8 mouse cellular contexts compared by ENCODE assay signal in genomic region chr9:44965126-44965832, GRCm38 (mm10). TPM values are rescaled to one million over a fixed set of nuclear protein-coding genes. Genes with fewer than 3 reads are reported as not detected.
A peak's percentile ranks its signal among the peaks of the same experiment; 100 is the strongest.
DNase-seq lines count a peak whose midpoint lies in the region; ATAC-seq lines count a peak whose summit lies in the region.

Gene Ube4a, minus strand, starts transcription at chr9:44965600.

- peak within 1 kb of the TSS; percentile 90 for H3K9ac ChIP-seq in heart, embryonic 14.5 days (ENCODE audit: low read length)
- H3K9ac ChIP-seq in liver, embryonic 13.5 days: peak within 1 kb of the TSS; percentile 85
- peak within 1 kb of the TSS; percentile 79 for H3K9ac ChIP-seq in stomach, embryonic 16.5 days (ENCODE audit: low read length)

- H3K4me2 ChIP-seq in heart, embryonic 14.5 days (ENCODE audit: low read length): peak within 1 kb of the TSS; percentile 92
- H3K4me2 ChIP-seq in liver, embryonic 13.5 days: peak within 1 kb of the TSS; percentile 82
- peak within 1 kb of the TSS; percentile 98 for H3K4me2 ChIP-seq in stomach, embryonic 16.5 days (ENCODE audit: low read depth, low read length)

- DNase-seq in c-Kit-negative CD71-positive TER-119-positive erythroid progenitor cells, embryonic 14.5 days (ENCODE audit: low read depth, low spot score): peak; percentile 99
- DNase-seq in fibroblast of lung, adult 2 months (ENCODE audit: low read depth): peak; percentile 98
- DNase-seq in kidney, postnatal 14 days: peak; percentile 99
- DNase-seq in liver, embryonic 13.5 days: peak; percentile 96
- peak; percentile 100 for DNase-seq in neural tube, embryonic 10.5 days (ENCODE audit: extremely low spot score, low spot score)

- H3K27me3 ChIP-seq in heart, embryonic 14.5 days (ENCODE audit: control insufficient read depth, insufficient read depth, low read length): no peaks in the 10 kb centered on the region
- H3K27me3 ChIP-seq in liver, embryonic 13.5 days: peaks cover 3% of the 10 kb centered on the region
- no peaks in the 10 kb centered on the region for H3K27me3 ChIP-seq in stomach, embryonic 16.5 days (ENCODE audit: control insufficient read depth, insufficient read depth, low read length)

- H3K4me1 ChIP-seq in heart, embryonic 14.5 days (ENCODE audit: control insufficient read depth in 2 of 2, insufficient read depth in 2 of 2, low read length in 2 of 2): peaks cover 0 to 10% of the 10 kb centered on the region in 2 experiments; a peak in 1 of 4 replicates
- peaks cover 25% of the 10 kb centered on the region for H3K4me1 ChIP-seq in liver, embryonic 13.5 days (replicated peaks)
- H3K4me1 ChIP-seq in stomach, embryonic 16.5 days (ENCODE audit: control insufficient read depth, insufficient read depth, low read length): peaks cover 10% of the 10 kb centered on the region

- peak within 1 kb of the TSS; percentile 67 to 95 for H3K4me3 ChIP-seq in heart, embryonic 14.5 days (ENCODE audit: control insufficient read depth in 1 of 2, insufficient read depth in 1 of 2, low read depth in 1 of 2, low read length in 2 of 2)
- H3K4me3 ChIP-seq in liver, embryonic 13.5 days (replicated peaks): peak within 1 kb of the TSS; percentile 84
- peak within 1 kb of the TSS; percentile 69 for H3K4me3 ChIP-seq in stomach, embryonic 16.5 days (replicated peaks; ENCODE audit: low read length)

- peak; percentile 87 for ATAC-seq in CD4-positive, CD25-positive, alpha-beta regulatory T cell, adult 4 months
- peak; percentile 93 for ATAC-seq in heart, embryonic 14.5 days (ENCODE audit: insufficient number of reproducible peaks, insufficient read depth, low FRiP score, low read depth)
- ATAC-seq in liver, embryonic 13.5 days (ENCODE audit: low read depth): peak; percentile 94
- ATAC-seq in stomach, embryonic 16.5 days (ENCODE audit: insufficient read depth, low FRiP score): peak; percentile 97

- H3K9me3 ChIP-seq in heart, embryonic 14.5 days (ENCODE audit: control insufficient read depth, low read length): no peaks in the 10 kb centered on the region
- no peaks in the 10 kb centered on the region for H3K9me3 ChIP-seq in liver, embryonic 13.5 days (replicated peaks)
- no peaks in the 10 kb centered on the region for H3K9me3 ChIP-seq in stomach, embryonic 16.5 days (replicated peaks; ENCODE audit: control insufficient read depth, low read length)

- H3K36me3 ChIP-seq in heart, embryonic 14.5 days (ENCODE audit: control insufficient read depth, insufficient read depth, low read length): peaks cover 32% of the 10 kb centered on the region
- peaks cover 28% of the 10 kb centered on the region for H3K36me3 ChIP-seq in liver, embryonic 13.5 days
- no peaks in the 10 kb centered on the region for H3K36me3 ChIP-seq in stomach, embryonic 16.5 days (ENCODE audit: control insufficient read depth, insufficient read depth, low read length)

- 2% methylated on average over 39 of the region's 39 CpGs for WGBS in heart, embryonic 14.5 days
- WGBS in liver, embryonic 13.5 days (ENCODE audit: insufficient replicate concordance): under 1% methylated on average over 39 of the region's 39 CpGs
- under 1% methylated on average over 39 of the region's 39 CpGs for WGBS in stomach, embryonic 16.5 days

- peak within 1 kb of the TSS; percentile 28 to 61; a peak in 1 of 4 replicates for H3K27ac ChIP-seq in heart, embryonic 14.5 days (replicated peaks in 1 of 2; ENCODE audit: control insufficient read depth in 1 of 2, insufficient read depth in 1 of 2, low read depth in 2 of 2, low read length in 2 of 2)
- H3K27ac ChIP-seq in liver, embryonic 13.5 days: peak within 1 kb of the TSS; percentile 82
- peak within 1 kb of the TSS; percentile 17 for H3K27ac ChIP-seq in stomach, embryonic 16.5 days (ENCODE audit: low read length)

RNA-seq across cellular contexts. Expression of gene Ube4a, which starts in this region (rescaled TPM):
- 10 to 100 TPM; 26.6 to 40.4 TPM for polyA plus RNA-seq in CD4-positive, CD25-positive, alpha-beta regulatory T cell, adult 4 months (2017; shearing (Covaris generic))
- 21.7 and 25.7 TPM in 2 replicates for polyA plus RNA-seq in heart, embryonic 14.5 days (2014; fragmentation: Nextera tagmentation; extraction: Ambion mirVana)
- polyA plus RNA-seq in liver, embryonic 13.5 days (2015; fragmentation: Nextera tagmentation; extraction: Ambion mirVana): 10.5 and 13.2 TPM in 2 replicates
- 24.8 and 27.5 TPM in 2 replicates for polyA plus RNA-seq in stomach, embryonic 16.5 days (2015; fragmentation: Nextera tagmentation; extraction: Ambion mirVana)

Comparison
In these comparisons a context has a peak if more than half of its experiments do, and no peak if none do; other contexts are left out.
1. Peak in every context shown above with its lines: DNase-seq, ATAC-seq, H3K4me3 ChIP-seq and H3K27ac ChIP-seq.
2. H3K27ac ChIP-seq: peak in every context shown above with its lines; median percentile 82 in liver, embryonic 13.5 days; 44 in heart, embryonic 14.5 days; 17 in stomach, embryonic 16.5 days.